Mouse (Mus musculus): Measurements from ENCODE around the gene Usp50. TPM values are rescaled to one million over a fixed set of nuclear protein-coding genes. Genes with fewer than 3 reads are reported as not detected.

The Usp50 gene
- total and polyA plus RNA-seq, 3 experiments, result 0.07 to 0.55 TPM; not detected in 1

DNA sequence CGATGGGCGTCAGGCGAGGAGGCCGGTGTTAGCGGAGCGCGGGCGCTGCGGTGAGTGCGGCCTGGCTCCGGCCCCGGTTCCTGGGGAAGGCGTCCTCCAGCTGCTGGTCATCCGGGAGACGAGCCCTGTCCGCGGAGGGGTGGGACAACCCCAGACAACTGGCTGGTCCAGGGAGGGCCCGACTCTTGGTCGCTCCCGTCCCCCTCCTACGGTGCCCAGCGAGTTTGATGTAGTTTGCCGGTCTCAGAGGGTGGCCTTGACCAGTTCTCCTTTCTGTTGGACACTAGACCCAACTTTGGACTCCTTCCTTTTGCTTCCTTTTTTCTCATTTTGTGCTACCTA, 75.9 kb downstream of the Usp50 start:
- Histone ChIP-seq H3K4me1 (ENCODE audit: insufficient read depth, low read depth, low read length) (peaks cover 10% of the 10 kb centered on the region), H3K27me3 (ENCODE audit: insufficient read depth, low read length) (no peaks in the 10 kb centered on the region; the same call in 1 of the 2 replicates), H3K4me3 (ENCODE audit: low read depth, low read length) (peak overlapping the region; percentile 96), H3K9me3 (replicated peaks) (0 out of 2 replicates have a peak, but pooled peaks cover 2% of the 10 kb centered on the region), H3K36me3 (replicated peaks) (peaks cover 17% of the 10 kb centered on the region)
- DNase-seq (ENCODE audit: low spot score) (no peak), ATAC-seq (ENCODE audit: extremely low read depth, insufficient number of reproducible peaks, low FRiP score, poor library complexity, severe bottlenecking) (no peak)
- no peak for TF ChIP-seq POLR2AphosphoS5 (IDR thresholded peaks at IDR 0.05; ENCODE audit: insufficient replicate concordance, low read depth, low read length)
- no peak for TF ChIP-seq TAL1 (conservative IDR thresholded peaks at IDR 0.05; ENCODE audit: low read depth, low read length)
- TF ChIP-seq GATA1 (IDR thresholded peaks at IDR 0.05; ENCODE audit: borderline replicate concordance, low read length), result no peak
- TF ChIP-seq CTCF (IDR thresholded peaks at IDR 0.05; ENCODE audit: low read depth, low read length), result no peak
- no peak for TF ChIP-seq GATA2 (IDR thresholded peaks at IDR 0.05; ENCODE audit: borderline replicate concordance, low read depth, low read length)

DNA sequence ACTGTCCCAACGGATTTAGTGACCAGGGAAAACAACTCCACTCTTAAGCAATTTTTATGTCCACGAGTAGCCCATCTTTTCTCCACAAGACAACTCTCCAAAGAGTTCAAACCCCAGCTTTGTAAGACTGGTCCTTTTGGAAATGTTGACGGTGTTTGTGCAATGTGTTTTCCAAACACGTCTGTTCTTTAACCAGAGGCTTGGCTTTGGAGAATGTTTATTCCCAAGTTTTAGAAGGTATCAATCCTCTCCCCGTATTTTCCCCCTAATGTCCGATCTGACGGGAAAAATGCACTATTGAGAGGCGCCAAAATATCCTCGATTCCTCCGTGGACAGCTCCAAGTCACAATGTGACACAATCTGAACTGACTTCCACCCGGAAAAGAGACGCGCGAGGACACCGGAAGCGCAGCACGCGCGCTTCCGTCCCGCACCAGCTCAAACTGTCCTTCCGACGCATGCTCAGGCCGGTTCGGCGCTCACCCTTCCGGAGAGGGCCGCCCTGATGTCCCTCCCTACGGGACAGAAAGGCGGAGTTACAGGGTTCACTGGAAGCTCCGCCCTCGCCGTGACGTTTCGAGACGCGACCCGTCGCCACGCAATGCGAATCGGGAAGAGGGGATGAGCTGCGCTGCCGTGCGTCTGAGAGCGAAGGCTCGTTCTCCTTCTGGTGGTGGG, 76.4 kb downstream of the Usp50 start, which contains the start of gene Usp8:
Gene Usp8, plus strand, starts transcription at position 570 of the 679 bp plus-strand sequence.
- peaks cover 10% of the 10 kb centered on the region for H3K4me1 ChIP-seq (ENCODE audit: insufficient read depth, low read depth, low read length)
- ATAC-seq (ENCODE audit: extremely low read depth, insufficient number of reproducible peaks, low FRiP score, poor library complexity, severe bottlenecking) (peak; percentile 99), DNase-seq (ENCODE audit: low spot score) (peak; percentile 91)
- TF ChIP-seq GATA1 (IDR thresholded peaks at IDR 0.05; ENCODE audit: borderline replicate concordance, low read length), result no peak
- no peak for TF ChIP-seq TAL1 (conservative IDR thresholded peaks at IDR 0.05; ENCODE audit: low read depth, low read length)
- no peak for TF ChIP-seq CTCF (IDR thresholded peaks at IDR 0.05; ENCODE audit: low read depth, low read length)
- TF ChIP-seq GATA2 (IDR thresholded peaks at IDR 0.05; ENCODE audit: borderline replicate concordance, low read depth, low read length), result no peak
- no peak for TF ChIP-seq POLR2AphosphoS5 (IDR thresholded peaks at IDR 0.05; ENCODE audit: insufficient replicate concordance, low read depth, low read length)
- H3K27me3 ChIP-seq (ENCODE audit: insufficient read depth, low read length), result peaks cover 4% of the 10 kb centered on the region; the same call in 1 of the 2 replicates
- 0 out of 2 replicates have a peak, but pooled peaks cover 2% of the 10 kb centered on the region for H3K9me3 ChIP-seq (replicated peaks)
- H3K4me3 ChIP-seq (ENCODE audit: low read depth, low read length), result peak within 1 kb of the TSS; percentile 96
- H3K36me3 ChIP-seq (replicated peaks), result peaks cover 12% of the 10 kb centered on the region

DNA sequence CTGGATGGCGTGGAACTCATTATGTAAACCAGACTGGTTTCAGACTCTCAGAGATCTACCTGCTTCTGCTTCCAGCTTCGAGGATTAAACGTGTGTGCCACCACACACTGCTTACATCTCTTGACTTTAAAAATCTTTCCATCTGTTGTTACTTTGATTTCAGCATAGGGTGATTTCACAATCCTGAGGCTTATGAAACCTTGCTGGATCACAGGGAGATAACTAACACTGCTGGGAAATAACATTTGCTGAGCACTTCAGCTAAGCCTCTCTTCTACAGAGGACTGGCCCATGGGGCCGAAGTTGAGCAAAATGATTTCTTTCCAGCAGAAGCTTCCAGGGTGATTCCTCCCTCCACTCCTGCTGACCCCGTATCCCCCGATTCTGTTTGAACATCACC, 88.0 kb downstream of the Usp50 start:
- H3K9me3 ChIP-seq (replicated peaks), result no peaks in the 10 kb centered on the region
- TF ChIP-seq POLR2AphosphoS5 (IDR thresholded peaks at IDR 0.05; ENCODE audit: insufficient replicate concordance, low read depth, low read length), result no peak
- no peak for TF ChIP-seq TAL1 (conservative IDR thresholded peaks at IDR 0.05; ENCODE audit: low read depth, low read length)
- TF ChIP-seq CTCF (IDR thresholded peaks at IDR 0.05; ENCODE audit: low read depth, low read length), result no peak
- no peak for TF ChIP-seq GATA1 (IDR thresholded peaks at IDR 0.05; ENCODE audit: borderline replicate concordance, low read length)
- no peak for TF ChIP-seq GATA2 (IDR thresholded peaks at IDR 0.05; ENCODE audit: borderline replicate concordance, low read depth, low read length)
- ATAC-seq (ENCODE audit: extremely low read depth, insufficient number of reproducible peaks, low FRiP score, poor library complexity, severe bottlenecking) (no peak), DNase-seq (ENCODE audit: low spot score) (no peak)
- no peak overlapping the region for H3K4me3 ChIP-seq (ENCODE audit: low read depth, low read length)
- H3K36me3 ChIP-seq (replicated peaks), result no peaks in the 10 kb centered on the region
- peaks cover 46% of the 10 kb centered on the region for H3K27me3 ChIP-seq (ENCODE audit: insufficient read depth, low read length)
- H3K4me1 ChIP-seq (ENCODE audit: insufficient read depth, low read depth, low read length), result no peaks in the 10 kb centered on the region

DNA sequence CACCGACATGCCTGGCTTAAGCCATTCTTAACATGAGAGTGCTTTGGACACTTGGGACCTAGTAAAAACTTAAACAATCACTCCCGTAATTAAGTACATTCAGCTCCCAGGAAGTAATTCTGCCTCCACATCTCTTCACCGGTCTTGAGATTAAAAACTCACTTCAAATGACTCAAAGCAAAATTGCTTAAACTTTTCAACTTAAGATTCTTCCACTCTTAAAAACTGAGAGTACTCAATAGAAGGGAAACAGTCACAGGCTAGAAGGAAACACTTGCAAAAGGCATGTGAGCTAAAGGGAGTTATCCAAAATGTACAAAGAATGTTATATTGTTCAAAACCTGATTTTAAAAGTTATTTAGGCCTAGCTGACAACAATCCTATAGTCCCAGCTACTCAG, 92.0 kb downstream of the Usp50 start:
- no peak for DNase-seq (ENCODE audit: low spot score)
- no peaks in the 10 kb centered on the region for H3K9me3 ChIP-seq (replicated peaks)
- ATAC-seq (ENCODE audit: extremely low read depth, insufficient number of reproducible peaks, low FRiP score, poor library complexity, severe bottlenecking), result no peak
- H3K36me3 ChIP-seq (replicated peaks), result no peaks in the 10 kb centered on the region
- no peaks in the 10 kb centered on the region for H3K4me1 ChIP-seq (ENCODE audit: insufficient read depth, low read depth, low read length)
- H3K27me3 ChIP-seq (ENCODE audit: insufficient read depth, low read length), result peaks cover 43% of the 10 kb centered on the region
- no peak for TF ChIP-seq GATA1 (IDR thresholded peaks at IDR 0.05; ENCODE audit: borderline replicate concordance, low read length)
- no peak for TF ChIP-seq GATA2 (IDR thresholded peaks at IDR 0.05; ENCODE audit: borderline replicate concordance, low read depth, low read length)
- no peak for TF ChIP-seq CTCF (IDR thresholded peaks at IDR 0.05; ENCODE audit: low read depth, low read length)
- TF ChIP-seq TAL1 (conservative IDR thresholded peaks at IDR 0.05; ENCODE audit: low read depth, low read length), result no peak
- TF ChIP-seq POLR2AphosphoS5 (IDR thresholded peaks at IDR 0.05; ENCODE audit: insufficient replicate concordance, low read depth, low read length), result no peak
- H3K4me3 ChIP-seq (ENCODE audit: low read depth, low read length), result no peak overlapping the region

DNA sequence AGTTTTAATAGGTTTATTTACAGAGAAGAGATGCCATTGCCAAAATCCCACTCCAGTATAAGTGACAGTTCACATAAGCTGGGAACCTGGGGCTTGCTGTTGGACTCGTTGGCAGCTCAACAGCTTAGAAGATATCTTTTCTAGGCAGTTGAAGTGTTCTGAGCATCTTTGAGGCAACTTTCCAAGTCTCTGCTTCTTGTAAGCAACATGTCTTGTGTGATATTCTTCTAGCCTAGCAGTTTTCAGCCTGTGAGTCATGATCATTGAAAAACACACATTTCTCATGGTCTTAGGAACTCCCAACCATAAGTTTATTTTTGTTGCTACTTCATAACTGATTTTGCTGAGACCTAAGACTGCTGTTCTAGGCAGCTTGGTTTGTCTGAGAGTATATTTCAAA, 100.3 kb downstream of the Usp50 start:
- Histone ChIP-seq H3K36me3 (replicated peaks) (peaks cover 29% of the 10 kb centered on the region), H3K27me3 (ENCODE audit: insufficient read depth, low read length) (no peaks in the 10 kb centered on the region), H3K4me1 (ENCODE audit: insufficient read depth, low read depth, low read length) (peaks cover 11% of the 10 kb centered on the region), H3K9me3 (replicated peaks) (no peaks in the 10 kb centered on the region), H3K4me3 (ENCODE audit: low read depth, low read length) (no peak overlapping the region)
- DNase-seq (ENCODE audit: low spot score), result no peak
- ATAC-seq (ENCODE audit: extremely low read depth, insufficient number of reproducible peaks, low FRiP score, poor library complexity, severe bottlenecking), result no peak
- TF ChIP-seq POLR2AphosphoS5 (IDR thresholded peaks at IDR 0.05; ENCODE audit: insufficient replicate concordance, low read depth, low read length) (no peak), GATA1 (IDR thresholded peaks at IDR 0.05; ENCODE audit: borderline replicate concordance, low read length) (no peak), TAL1 (conservative IDR thresholded peaks at IDR 0.05; ENCODE audit: low read depth, low read length) (no peak), CTCF (IDR thresholded peaks at IDR 0.05; ENCODE audit: low read depth, low read length) (no peak)

DNA sequence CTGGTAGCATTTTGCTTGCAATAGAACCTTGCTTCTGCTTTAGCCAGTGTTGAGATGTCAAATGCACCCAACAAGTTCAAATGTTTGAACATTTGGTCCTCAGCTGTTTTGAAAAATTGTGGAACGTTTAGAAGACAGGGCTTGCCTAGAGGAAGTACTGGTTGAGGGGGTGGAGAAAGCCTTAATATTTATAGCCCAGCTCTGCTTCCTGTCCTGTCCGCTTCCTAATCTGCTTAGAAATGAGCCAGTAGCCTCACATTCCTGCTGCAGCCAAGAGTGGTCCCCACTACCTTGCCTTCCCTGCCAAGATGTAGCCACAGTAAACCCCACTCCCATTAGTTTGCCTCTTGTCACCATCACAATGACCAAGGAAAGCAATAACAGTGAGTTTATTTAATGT, 100.9 kb downstream of the Usp50 start:
- ATAC-seq (ENCODE audit: extremely low read depth, insufficient number of reproducible peaks, low FRiP score, poor library complexity, severe bottlenecking) (no peak), DNase-seq (ENCODE audit: low spot score) (no peak)
- TF ChIP-seq POLR2AphosphoS5 (IDR thresholded peaks at IDR 0.05; ENCODE audit: insufficient replicate concordance, low read depth, low read length) (no peak), GATA2 (IDR thresholded peaks at IDR 0.05; ENCODE audit: borderline replicate concordance, low read depth, low read length) (no peak), TAL1 (conservative IDR thresholded peaks at IDR 0.05; ENCODE audit: low read depth, low read length) (no peak), GATA1 (IDR thresholded peaks at IDR 0.05; ENCODE audit: borderline replicate concordance, low read length) (no peak), CTCF (IDR thresholded peaks at IDR 0.05; ENCODE audit: low read depth, low read length) (no peak)
- no peaks in the 10 kb centered on the region for H3K27me3 ChIP-seq (ENCODE audit: insufficient read depth, low read length)
- H3K9me3 ChIP-seq (replicated peaks), result no peaks in the 10 kb centered on the region
- H3K4me3 ChIP-seq (ENCODE audit: low read depth, low read length), result no peak overlapping the region
- peaks cover 34% of the 10 kb centered on the region for H3K36me3 ChIP-seq (replicated peaks)
- peaks cover 15% of the 10 kb centered on the region for H3K4me1 ChIP-seq (ENCODE audit: insufficient read depth, low read depth, low read length)
